Mouse (Mus musculus): Measurements from ENCODE around the gene Fbxl20.
"Not testable (repeated sequence)": the region's sequence is repeated elsewhere in the genome, so short reads cannot be mapped to it uniquely, and the experiment has no call there.

GRCm38 (mm10) chr11:98182149-98182548 lies 31.9 kb upstream of the Fbxl20 start:
- TF ChIP-seq CTCF, EP300 (IDR thresholded peaks at IDR 0.05; ENCODE audit: low read depth): not testable (repeated sequence)
